Mouse (Mus musculus): ENCODE measurements at regions not wholly inside any gene's neighbourhood (a gene's known extent, or its start where the extent isn't known, plus 50 kb on each side); places are given as distances from the start of the nearest gene placed in this dataset.
A peak's percentile ranks its signal among the peaks of the same experiment; 100 is the strongest.

GRCm38 (mm10) chr16:76539669-76540068 lies 166.0 kb upstream of the Nrip1 start:
- no peak overlapping the region for H3K4me3 ChIP-seq (ENCODE audit: insufficient read depth, low read depth, low read length)
- H3K4me1 ChIP-seq (ENCODE audit: control insufficient read depth, insufficient read depth, low read length), result peaks cover 11% of the 10 kb centered on the region; the same call in 1 of the 2 replicates
- no peaks in the 10 kb centered on the region for H3K27me3 ChIP-seq (replicated peaks; ENCODE audit: control insufficient read depth, insufficient read depth, low read length)
- H3K36me3 ChIP-seq (ENCODE audit: control insufficient read depth, insufficient read depth, low read length), result no peaks in the 10 kb centered on the region
- no peak overlapping the region for H3K27ac ChIP-seq (ENCODE audit: insufficient read depth, low read depth, low read length)
- 19% methylated on average over 6 of the region's 6 CpGs for WGBS
- TF ChIP-seq CTCF (conservative IDR thresholded peaks at IDR 0.05; ENCODE audit: insufficient read depth, insufficient read length, low read depth, low read length) (no peak), POLR2A (IDR thresholded peaks at IDR 0.05; ENCODE audit: low read depth, low read length) (no peak)
- DNase-seq, result peak; percentile 58

- H3K27ac ChIP-seq (ENCODE audit: insufficient read depth, low read depth, low read length), result no peak overlapping the region
- H3K36me3 ChIP-seq (ENCODE audit: control insufficient read depth, insufficient read depth, low read length), result no peaks in the 10 kb centered on the region
- no peaks in the 10 kb centered on the region for H3K27me3 ChIP-seq (replicated peaks; ENCODE audit: control insufficient read depth, insufficient read depth, low read length)
- WGBS, result 80% methylated on average over 11 of the region's 11 CpGs
- TF ChIP-seq POLR2A (IDR thresholded peaks at IDR 0.05; ENCODE audit: low read depth, low read length) (no peak), CTCF (conservative IDR thresholded peaks at IDR 0.05; ENCODE audit: insufficient read depth, insufficient read length, low read depth, low read length) (no peak)
- no peak for DNase-seq
- H3K4me3 ChIP-seq (ENCODE audit: insufficient read depth, low read depth, low read length), result no peak overlapping the region
- H3K4me1 ChIP-seq (ENCODE audit: control insufficient read depth, insufficient read depth, low read length), result peaks cover 13% of the 10 kb centered on the region
Observed at GRCm38 (mm10) chr16:76537871-76538270, 164.2 kb upstream of the Nrip1 start.

GRCm38 (mm10) chr16:76532928-76533217 lies 159.2 kb upstream of the Nrip1 start:
- WGBS, result 39% methylated on average over 8 of the region's 8 CpGs
- Histone ChIP-seq H3K27me3 (replicated peaks; ENCODE audit: control insufficient read depth, insufficient read depth, low read length) (no peaks in the 10 kb centered on the region), H3K27ac (ENCODE audit: insufficient read depth, low read depth, low read length) (peak overlapping the region; percentile 7; the same call in 1 of the 2 replicates), H3K36me3 (ENCODE audit: control insufficient read depth, insufficient read depth, low read length) (no peaks in the 10 kb centered on the region), H3K4me3 (ENCODE audit: insufficient read depth, low read depth, low read length) (no peak overlapping the region), H3K4me1 (ENCODE audit: control insufficient read depth, insufficient read depth, low read length) (peaks cover 8% of the 10 kb centered on the region)
- peak; percentile 76 for DNase-seq
- TF ChIP-seq CTCF (conservative IDR thresholded peaks at IDR 0.05; ENCODE audit: insufficient read depth, insufficient read length, low read depth, low read length) (no peak), POLR2A (IDR thresholded peaks at IDR 0.05; ENCODE audit: low read depth, low read length) (no peak)

GRCm38 (mm10) chr16:76532142-76532927 lies 158.7 kb upstream of the Nrip1 start:
- Histone ChIP-seq H3K36me3 (ENCODE audit: control insufficient read depth, insufficient read depth, low read length) (no peaks in the 10 kb centered on the region), H3K27ac (ENCODE audit: insufficient read depth, low read depth, low read length) (peak overlapping the region; percentile 7; the same call in 1 of the 2 replicates), H3K4me3 (ENCODE audit: insufficient read depth, low read depth, low read length) (no peak overlapping the region), H3K4me1 (ENCODE audit: control insufficient read depth, insufficient read depth, low read length) (peaks cover 8% of the 10 kb centered on the region), H3K27me3 (replicated peaks; ENCODE audit: control insufficient read depth, insufficient read depth, low read length) (no peaks in the 10 kb centered on the region)
- no peak for TF ChIP-seq POLR2A (IDR thresholded peaks at IDR 0.05; ENCODE audit: low read depth, low read length)
- WGBS, result 46% methylated on average over 19 of the region's 19 CpGs
- DNase-seq, result peak; percentile 72

- H3K4me1 ChIP-seq (ENCODE audit: control insufficient read depth, insufficient read depth, low read length), result peaks cover 8% of the 10 kb centered on the region
- WGBS, result 93% methylated on average over 3 of the region's 3 CpGs
- H3K36me3 ChIP-seq (ENCODE audit: control insufficient read depth, insufficient read depth, low read length), result no peaks in the 10 kb centered on the region
- H3K27ac ChIP-seq (ENCODE audit: insufficient read depth, low read depth, low read length), result no peak overlapping the region
- no peak overlapping the region for H3K4me3 ChIP-seq (ENCODE audit: insufficient read depth, low read depth, low read length)
- peak; percentile 65 for DNase-seq
- TF ChIP-seq POLR2A (IDR thresholded peaks at IDR 0.05; ENCODE audit: low read depth, low read length) (no peak), CTCF (conservative IDR thresholded peaks at IDR 0.05; ENCODE audit: insufficient read depth, insufficient read length, low read depth, low read length) (no peak)
- H3K27me3 ChIP-seq (replicated peaks; ENCODE audit: control insufficient read depth, insufficient read depth, low read length), result no peaks in the 10 kb centered on the region
Observed at GRCm38 (mm10) chr16:76530886-76531285, 157.3 kb upstream of the Nrip1 start.

- no peaks in the 10 kb centered on the region for H3K27me3 ChIP-seq (replicated peaks; ENCODE audit: control insufficient read depth, insufficient read depth, low read length)
- H3K36me3 ChIP-seq (ENCODE audit: control insufficient read depth, insufficient read depth, low read length), result no peaks in the 10 kb centered on the region
- WGBS, result over 99% methylated on average over 4 of the region's 4 CpGs
- peaks cover 11% of the 10 kb centered on the region for H3K4me1 ChIP-seq (ENCODE audit: control insufficient read depth, insufficient read depth, low read length)
- DNase-seq, result no peak
- no peak overlapping the region for H3K27ac ChIP-seq (ENCODE audit: insufficient read depth, low read depth, low read length)
- TF ChIP-seq CTCF (conservative IDR thresholded peaks at IDR 0.05; ENCODE audit: insufficient read depth, insufficient read length, low read depth, low read length), result no peak
- no peak for TF ChIP-seq POLR2A (IDR thresholded peaks at IDR 0.05; ENCODE audit: low read depth, low read length)
- H3K4me3 ChIP-seq (ENCODE audit: insufficient read depth, low read depth, low read length), result no peak overlapping the region
Observed at GRCm38 (mm10) chr16:76529613-76530012, 156.0 kb upstream of the Nrip1 start.

GRCm38 (mm10) chr16:76527106-76527949 lies 153.7 kb upstream of the Nrip1 start:
- no peak overlapping the region for H3K27ac ChIP-seq (ENCODE audit: insufficient read depth, low read depth, low read length)
- WGBS, result 77% methylated on average over 6 of the region's 6 CpGs

More at GRCm38 (mm10) chr16:76527106-76527949, 153.7 kb upstream of the Nrip1 start:
- Histone ChIP-seq H3K4me3 (ENCODE audit: insufficient read depth, low read depth, low read length) (no peak overlapping the region), H3K27me3 (replicated peaks; ENCODE audit: control insufficient read depth, insufficient read depth, low read length) (no peaks in the 10 kb centered on the region), H3K36me3 (ENCODE audit: control insufficient read depth, insufficient read depth, low read length) (no peaks in the 10 kb centered on the region), H3K4me1 (ENCODE audit: control insufficient read depth, insufficient read depth, low read length) (peaks cover 4% of the 10 kb centered on the region)
- TF ChIP-seq POLR2A (IDR thresholded peaks at IDR 0.05; ENCODE audit: low read depth, low read length) (no peak), CTCF (conservative IDR thresholded peaks at IDR 0.05; ENCODE audit: insufficient read depth, insufficient read length, low read depth, low read length) (no peak)
- no peak for DNase-seq

Data from kidney, adult 2 months (tissue).